Mouse (Mus musculus): ENCODE measurements at regions not wholly inside any gene's neighbourhood (a gene's known extent, or its start where the extent isn't known, plus 50 kb on each side); places are given as distances from the start of the nearest gene placed in this dataset.

DNA sequence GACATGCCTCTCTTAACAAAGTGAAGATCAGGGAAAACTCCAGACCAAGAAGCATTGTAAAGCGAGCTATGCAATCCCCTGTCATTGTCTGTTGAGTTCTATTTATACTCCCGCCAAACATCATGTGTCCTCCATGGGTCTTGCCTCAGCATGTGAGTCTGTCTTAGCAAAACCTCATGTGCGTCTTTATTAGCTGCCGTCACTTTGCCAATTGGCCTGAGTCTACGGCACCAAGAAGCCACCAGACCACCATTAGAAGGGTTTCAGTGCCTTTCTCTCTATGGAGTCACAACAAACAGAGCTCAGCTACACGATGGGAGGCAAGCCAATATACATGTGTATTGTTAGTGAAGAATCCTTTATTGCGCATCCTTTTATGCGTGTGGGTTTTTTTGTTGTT lies 658.6 kb upstream of the Kdm8 start:
- no peak for TF ChIP-seq CTCF (IDR thresholded peaks at IDR 0.05; ENCODE audit: low read depth)
- TF ChIP-seq EP300 (optimal IDR thresholded peaks at IDR 0.05), result no peak
